Comparison of ENCODE assay signal across 22 mouse cellular contexts in the genomic region with DNA sequence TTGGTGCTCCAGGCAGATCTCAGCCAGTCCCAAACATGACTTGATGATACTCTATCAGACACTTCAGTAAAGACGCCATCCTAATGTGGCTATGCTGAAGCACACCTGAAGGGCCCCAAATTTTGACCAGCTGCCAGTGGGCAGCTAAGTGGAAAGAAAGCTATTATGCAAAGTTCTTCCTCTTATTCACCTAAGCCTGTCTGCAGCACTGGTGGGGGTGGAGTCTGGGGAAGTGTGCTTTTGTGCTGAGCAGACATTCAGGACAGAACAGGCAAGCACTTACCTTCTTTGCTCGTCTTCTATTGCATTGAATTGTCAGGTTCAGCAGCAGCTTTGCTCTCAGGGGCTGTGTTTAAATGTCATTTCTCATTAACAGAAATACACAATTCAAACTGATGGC.
"Had no signal": no experiment of that assay in that cellular context is flagged by ENCODE, and none has a peak within 500 bp of the region (broad histone marks: within the 10 kb centered on the region; RNA-seq: fewer than 3 reads in every experiment).

No protein-coding gene starts in this region.

- DNase-seq: gastrocnemius, postnatal 14 days; gastrocnemius, postnatal 36 days; heart, adult 11 months; heart, adult 2 months; heart, postnatal 14 days; heart, postnatal 36 days; kidney, adult 18-20 months; kidney, adult 8-10 months; kidney, postnatal 10 days; layer of hippocampus, adult 9-11 months; layer of hippocampus, postnatal 36 days; left cerebral cortex, postnatal 4 days had no signal

- H3K36me3 ChIP-seq: heart, embryonic 13.5 days; heart, embryonic 15.5 days; hindbrain, embryonic 10.5 days; hindbrain, embryonic 12.5 days; intestine, embryonic 15.5 days; limb, embryonic 13.5 days; limb, embryonic 15.5 days; liver, embryonic 12.5 days had no signal

- H3K4me3 ChIP-seq: heart, adult 2 months; heart, embryonic 13.5 days; heart, embryonic 15.5 days; hindbrain, embryonic 10.5 days; hindbrain, embryonic 12.5 days; intestine, embryonic 15.5 days; limb, embryonic 13.5 days; limb, embryonic 15.5 days; liver, embryonic 12.5 days had no signal

- H3K9ac ChIP-seq: heart, embryonic 13.5 days; heart, embryonic 15.5 days; hindbrain, embryonic 12.5 days; hindbrain, embryonic 14.5 days; intestine, embryonic 15.5 days; limb, embryonic 13.5 days; limb, embryonic 15.5 days; liver, embryonic 12.5 days; liver, embryonic 14.5 days had no signal

- H3K27ac ChIP-seq: heart, adult 2 months; heart, embryonic 13.5 days; heart, embryonic 15.5 days; hindbrain, embryonic 10.5 days; hindbrain, embryonic 12.5 days; hindbrain, embryonic 14.5 days; intestine, embryonic 15.5 days; limb, embryonic 13.5 days; limb, embryonic 15.5 days; liver, embryonic 12.5 days; liver, embryonic 14.5 days had no signal

- H3K27me3 ChIP-seq: heart, embryonic 13.5 days; heart, embryonic 15.5 days; hindbrain, embryonic 12.5 days; intestine, embryonic 15.5 days; limb, embryonic 13.5 days; limb, embryonic 15.5 days; liver, embryonic 12.5 days had no signal

- H3K4me1 ChIP-seq: heart, embryonic 13.5 days; heart, embryonic 15.5 days; hindbrain, embryonic 10.5 days; hindbrain, embryonic 12.5 days; intestine, embryonic 15.5 days; limb, embryonic 13.5 days; limb, embryonic 15.5 days; liver, embryonic 12.5 days had no signal

- H3K9me3 ChIP-seq: heart, embryonic 13.5 days; heart, embryonic 15.5 days; hindbrain, embryonic 10.5 days; hindbrain, embryonic 12.5 days; intestine, embryonic 15.5 days; limb, embryonic 13.5 days; limb, embryonic 15.5 days; liver, embryonic 12.5 days had no signal
